Mouse (Mus musculus) natural killer cell, adult 2 months (primary cell): Measurements from ENCODE around the gene Aqp9.

Source experiments
- DNase-seq, 2 experiments: peaks; one replicate each; pipeline ENCODE4 v3.0.0; 2022; ENCODE audit warnings: low spot score in 2 of 2

Gene Aqp9

DNA sequence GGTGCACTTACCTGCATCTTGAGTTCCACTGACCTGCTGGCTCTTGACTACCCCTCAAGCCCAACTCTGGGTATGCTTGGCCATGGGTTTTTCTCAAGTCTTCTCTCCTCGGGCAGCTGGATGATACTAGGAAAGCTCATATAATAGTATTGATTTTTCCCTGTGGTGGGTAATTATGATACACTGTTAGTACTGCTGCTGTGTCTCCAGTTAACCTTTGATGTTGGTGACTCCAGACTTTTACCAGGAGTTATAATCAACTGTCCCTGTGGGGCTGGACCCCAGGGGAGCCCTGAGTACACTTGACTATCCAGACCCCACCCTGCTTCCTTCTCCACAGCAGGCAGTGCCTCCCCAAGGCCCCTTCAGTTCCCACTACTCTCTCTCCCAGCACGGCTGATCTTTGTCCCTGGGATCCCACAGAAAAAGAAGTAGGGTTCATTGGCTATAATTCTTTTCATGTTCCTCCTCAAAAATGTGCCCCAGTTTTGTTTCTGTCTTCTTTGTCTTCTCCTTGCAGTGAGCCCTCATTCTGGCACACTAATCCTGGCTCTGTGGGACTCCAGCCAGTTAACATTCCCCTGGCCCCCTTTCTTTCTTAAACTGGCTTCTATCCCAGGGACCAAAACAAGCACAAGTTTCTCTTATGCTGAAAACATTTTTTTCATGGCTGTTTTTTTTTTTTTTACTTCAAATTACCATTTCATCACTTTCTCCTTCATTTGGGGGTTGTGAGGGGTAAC lies 838 bp downstream of the Aqp9 start:
- DNase-seq: no peak

DNA sequence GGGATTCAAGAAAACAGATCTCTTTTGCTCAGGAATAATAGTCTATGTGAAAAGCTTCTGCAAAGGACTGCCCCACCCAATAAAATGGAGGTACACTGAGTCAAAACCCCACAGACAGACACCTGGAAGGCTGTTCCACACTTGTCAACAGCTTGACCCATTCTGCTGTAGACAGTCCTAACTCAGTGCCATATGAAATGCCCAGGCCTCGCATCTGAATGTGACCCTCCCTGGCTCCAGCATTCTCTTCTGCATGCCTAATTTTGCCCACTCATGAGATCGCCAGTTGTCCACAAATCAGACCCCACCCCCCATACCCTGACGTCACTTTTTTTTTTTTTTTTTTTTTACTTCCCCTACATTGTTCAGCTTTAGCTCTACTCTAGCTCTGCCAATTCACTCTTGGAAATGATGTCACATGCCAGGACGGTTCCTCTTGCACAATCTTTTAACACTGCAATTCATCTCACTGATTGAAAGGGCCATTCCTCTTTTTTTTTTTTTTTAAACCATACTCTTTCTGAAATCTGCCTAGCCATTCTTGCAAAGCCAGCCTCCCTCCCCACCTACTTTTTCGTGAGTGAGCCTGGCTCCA lies 1.5 kb downstream of the Aqp9 start:
- no peak for DNase-seq

DNA sequence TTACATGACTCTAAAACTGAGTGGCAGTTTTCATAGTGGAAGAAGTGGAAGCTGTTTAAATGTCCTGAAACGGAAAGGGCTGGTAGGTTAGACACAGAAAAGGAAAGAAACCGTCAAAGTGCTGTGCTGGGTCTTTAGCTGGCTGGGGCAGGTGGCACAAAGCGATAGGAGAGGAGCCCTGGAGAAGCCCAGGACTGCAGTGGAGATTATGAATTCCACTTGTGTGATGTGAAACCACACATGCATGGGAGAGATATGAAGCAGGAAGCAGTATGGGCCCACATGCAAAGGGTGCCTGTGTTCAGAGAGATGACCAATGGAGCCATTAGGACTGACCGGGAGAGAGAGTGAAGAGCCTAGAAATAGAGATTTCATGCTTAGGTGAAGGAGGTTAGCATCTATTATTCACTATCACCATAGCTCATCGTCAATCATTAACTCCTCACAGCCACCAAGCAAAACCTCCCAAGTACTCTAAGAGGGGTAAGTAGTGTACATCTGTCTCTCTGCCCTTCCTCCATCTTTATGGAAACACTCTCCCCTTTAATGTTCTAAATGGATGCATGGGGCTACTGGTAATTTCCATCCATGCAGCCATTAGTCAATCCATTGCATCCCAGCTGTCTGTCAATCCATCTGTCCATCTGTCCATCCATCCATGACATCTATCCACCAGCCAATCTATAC lies 2.3 kb downstream of the Aqp9 start:
- DNase-seq: no peak

DNA sequence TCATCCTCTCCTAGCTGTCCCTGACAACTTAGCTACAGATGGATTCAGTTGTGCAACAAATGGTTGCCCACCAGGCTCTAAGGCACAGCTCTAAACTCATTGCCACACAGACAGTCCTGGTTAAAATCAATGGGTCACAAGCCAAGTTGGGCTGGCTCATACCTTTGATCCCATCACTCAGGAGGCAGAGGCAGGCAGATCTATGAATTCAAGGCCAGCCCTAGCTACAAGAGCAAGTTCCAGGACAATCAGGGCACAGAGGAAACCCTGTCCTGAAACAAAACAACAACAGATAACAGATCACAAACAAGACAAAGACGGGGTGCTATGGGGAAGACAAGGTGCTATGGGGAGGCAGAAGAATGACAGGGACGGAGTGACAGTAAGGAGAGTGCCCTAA lies 3.0 kb downstream of the Aqp9 start:
- no peak for DNase-seq

DNA sequence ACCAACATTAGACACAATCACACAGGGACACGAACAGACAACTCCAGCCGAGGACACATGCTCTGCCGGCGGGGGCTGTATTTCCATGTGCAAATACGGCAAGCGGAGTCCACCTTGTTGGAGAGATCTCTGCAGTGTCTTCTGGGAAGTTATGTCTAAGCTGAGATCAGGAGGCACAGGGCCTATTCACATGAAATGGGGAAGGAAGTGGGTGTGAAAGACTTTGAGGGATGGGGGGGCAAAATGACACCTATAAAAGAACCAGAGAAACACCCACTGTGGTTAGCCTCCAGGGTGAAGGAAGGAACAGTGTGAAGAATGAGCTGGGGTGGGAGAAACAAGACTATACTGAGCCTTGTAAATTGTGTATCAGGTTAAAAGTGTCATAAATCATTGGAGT lies 3.4 kb downstream of the Aqp9 start:
- DNase-seq: peak; percentile 31 to 37

DNA sequence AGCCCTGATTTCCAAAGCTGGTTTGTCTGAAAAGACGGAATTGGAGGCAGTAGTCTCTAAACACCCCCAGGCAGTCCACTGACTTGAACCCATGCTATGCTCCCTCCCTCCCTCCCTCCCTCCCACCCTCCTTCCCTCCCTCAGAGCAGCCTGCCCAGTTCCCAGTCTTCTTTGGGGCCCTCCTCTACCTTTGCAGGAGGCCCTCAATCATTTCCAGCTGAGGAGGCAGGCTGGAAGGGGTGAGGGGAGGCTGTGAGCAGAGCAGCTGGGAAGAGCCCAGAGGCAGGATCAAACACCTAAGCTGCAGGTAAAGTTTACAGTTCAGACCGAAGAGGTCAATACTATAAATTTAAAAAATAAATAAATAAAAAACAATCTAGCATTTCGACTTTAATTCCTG lies 4.1 kb downstream of the Aqp9 start:
- no peak for DNase-seq

DNA sequence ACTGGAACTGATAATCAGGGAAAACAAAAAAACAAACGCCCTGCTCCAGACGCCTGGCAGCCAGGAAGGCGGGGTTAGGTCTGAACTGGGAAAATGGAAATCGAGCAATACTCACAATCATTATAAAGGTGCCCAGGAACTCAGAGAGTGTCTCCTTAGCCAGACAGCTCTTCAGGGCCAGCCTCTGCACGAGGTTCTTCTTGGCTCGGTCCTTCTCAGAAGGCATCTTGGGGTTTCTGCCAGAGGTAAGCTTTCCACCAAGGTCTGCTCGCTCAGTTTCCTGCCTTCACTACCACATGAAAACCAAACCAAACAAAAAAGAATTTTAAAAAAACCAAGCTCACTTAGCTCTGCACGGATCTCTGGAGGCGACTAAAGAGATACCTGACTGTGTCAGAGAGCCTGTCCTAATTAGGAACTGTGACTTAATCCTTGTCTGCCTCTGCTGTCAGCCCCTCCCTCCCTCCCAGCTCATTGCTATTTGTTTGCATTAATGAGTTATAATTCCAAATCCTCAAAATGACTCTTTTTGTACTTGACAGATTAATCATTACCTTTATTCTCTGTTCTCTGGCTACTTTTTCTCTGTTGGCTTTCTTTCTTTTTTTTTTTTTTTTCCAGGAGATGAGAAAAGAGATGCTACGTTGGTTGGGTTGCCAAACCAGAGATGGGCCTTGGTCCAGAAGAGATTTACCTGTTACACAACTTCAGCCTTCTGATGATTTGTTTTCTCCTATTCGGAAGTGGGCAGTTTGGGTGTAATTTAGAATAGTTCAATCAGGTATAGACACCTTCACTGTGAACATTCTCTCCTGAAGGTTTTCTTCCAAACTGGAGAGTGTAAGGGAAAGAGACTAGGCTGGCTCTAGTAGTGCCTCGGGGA lies 5.4 kb downstream of the Aqp9 start:
- no peak for DNase-seq

DNA sequence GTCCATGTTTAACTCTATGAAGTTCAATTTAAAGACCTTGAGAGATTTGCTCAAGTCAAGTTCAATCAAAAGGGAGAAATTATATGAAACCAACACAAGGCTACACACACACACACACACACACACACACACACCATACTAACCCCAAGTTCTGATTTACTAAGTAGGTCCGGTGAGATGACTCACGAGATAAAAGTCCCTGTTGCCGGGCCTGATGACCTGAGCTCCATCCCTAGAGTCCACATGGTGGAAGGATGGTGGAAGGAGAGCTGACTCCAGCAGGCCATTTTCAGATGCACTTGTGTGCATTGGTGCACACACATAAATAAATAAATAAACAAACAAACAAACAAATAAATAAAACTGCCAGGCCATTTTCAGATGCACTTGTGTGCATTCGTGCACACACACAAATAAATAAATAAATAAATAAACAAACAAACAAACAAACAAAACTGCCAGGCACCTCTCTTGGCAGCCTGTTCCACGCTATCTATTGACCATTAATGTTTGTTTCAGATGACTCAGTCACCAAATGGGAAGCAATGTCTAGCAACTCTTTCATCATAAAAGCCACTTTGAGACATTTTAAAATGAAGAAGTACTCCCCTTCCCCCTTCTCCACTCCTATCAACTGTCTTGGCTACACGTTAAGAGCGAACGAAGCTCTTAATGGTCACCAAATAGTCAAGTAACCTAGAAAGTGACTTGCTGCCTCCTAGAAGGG lies 6.2 kb downstream of the Aqp9 start:
- no peak for DNase-seq

DNA sequence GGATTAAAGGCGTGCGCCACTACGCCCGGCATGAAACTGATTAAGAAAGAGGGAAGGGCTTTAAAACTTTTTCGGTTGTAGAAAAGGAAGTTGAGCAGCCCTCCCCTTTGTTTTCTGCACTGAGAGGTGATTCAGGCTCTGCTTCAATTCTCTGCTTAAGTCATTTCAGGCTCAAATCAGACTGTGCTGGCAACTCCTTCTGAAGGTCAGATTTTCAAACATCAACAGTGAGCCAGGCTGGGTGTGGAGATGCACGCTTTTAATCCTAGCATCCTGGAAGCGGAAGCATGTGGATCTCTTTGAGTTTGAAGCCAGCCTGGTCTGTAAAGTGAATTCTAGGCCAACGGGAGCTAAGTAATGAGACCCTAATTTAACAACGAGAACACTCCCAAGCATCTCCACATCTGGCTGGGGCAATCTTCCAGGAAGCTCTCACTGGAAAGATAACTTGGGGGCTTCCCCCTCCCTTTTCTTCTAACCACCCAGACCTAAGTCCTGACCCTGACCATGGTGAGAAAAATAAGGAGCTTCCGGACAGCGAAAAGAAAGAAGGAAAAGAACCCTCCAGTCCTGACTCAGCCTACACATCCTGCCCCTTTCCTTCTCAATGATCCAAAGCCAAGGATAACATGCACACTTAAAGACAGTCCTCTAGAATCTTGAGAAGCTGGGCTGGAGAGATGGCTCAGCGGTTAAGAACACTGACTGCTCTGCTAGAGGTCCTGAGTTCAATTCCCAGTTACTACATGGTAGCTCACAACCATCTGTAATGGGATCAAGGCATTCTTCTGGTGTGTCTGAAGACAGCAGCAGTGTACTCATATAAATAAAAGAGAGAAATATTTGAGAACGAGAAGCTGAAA lies 7.4 kb downstream of the Aqp9 start:
- DNase-seq: no peak

DNA sequence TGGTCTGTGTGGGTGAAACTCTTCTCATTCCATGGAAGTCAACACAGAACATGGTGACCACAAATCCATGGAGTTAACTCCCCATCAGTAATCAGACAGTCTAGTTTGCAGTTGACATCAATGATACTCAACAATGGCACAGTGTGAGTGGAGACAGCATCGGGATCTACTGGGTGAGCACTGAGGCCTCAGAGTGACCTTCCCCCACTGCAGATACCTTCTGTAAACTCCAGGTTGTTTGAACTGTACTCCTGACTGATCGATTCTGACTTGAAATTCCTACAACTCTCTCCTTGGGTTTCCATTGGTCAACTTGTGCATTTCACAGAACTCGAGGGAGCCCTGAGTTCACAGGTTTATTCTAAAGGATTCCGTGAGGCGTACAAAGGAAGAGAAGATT lies 8.8 kb downstream of the Aqp9 start:
- no peak for DNase-seq

DNA sequence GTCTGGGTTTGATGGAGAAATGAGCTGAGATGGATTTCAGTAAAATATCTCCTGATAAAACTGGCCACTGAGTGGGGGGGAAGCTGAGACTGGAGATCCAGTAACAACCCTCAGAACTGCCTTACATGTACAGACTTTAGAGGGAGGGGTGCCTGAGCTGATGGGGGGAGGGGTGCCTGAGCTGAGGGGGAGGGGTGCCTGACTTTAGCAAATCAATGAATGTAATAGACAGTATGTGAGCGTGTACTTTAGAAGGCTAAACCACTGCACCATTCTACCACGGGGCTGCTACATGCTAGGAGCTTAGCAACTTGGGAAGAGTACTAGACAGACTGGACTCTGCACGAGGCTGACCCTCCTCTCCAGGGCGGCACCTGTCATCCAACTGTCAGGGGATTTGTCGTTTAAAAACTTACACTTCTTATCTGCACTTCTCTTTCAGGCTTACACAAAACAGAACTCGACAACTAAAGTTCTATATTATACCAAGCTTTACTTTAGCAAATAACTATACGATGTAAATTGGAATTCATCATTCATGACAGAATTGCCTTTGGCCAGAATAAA lies 9.3 kb downstream of the Aqp9 start:
- DNase-seq: no peak

DNA sequence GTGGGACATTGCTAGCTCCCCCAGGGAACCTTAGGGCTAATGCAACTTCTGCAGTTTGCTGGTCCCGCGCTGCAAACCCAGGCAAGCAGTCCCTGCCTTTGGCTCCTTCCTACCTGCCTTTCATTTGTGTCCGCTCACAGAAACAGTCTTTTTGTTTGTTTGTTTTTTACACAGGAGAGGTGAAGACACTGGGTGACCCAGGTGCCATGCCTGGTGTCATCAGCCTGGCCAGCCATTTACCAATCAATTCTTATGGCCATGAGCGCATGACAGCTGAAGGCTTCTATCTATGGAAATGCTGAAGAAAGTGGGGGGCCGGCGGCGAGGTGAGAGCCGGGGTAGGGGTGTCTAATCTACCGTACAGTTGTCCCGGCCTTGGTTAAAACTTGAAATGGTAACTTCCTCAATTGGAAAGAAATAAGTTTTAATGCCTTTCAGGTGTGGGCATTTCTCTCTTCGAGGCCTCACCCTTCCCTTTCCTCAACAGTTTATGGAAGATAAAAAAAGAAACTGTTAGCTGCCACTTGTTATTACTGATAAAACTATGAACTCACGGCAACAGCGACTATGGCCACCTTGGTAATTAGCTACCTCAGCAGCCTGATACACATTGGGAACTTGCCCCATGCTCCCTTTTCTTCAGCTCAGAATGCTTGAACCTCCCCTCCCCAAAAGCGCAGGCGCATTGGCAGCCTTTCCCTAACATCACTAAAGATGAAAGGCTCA lies 10.4 kb downstream of the Aqp9 start:
- DNase-seq: no peak

DNA sequence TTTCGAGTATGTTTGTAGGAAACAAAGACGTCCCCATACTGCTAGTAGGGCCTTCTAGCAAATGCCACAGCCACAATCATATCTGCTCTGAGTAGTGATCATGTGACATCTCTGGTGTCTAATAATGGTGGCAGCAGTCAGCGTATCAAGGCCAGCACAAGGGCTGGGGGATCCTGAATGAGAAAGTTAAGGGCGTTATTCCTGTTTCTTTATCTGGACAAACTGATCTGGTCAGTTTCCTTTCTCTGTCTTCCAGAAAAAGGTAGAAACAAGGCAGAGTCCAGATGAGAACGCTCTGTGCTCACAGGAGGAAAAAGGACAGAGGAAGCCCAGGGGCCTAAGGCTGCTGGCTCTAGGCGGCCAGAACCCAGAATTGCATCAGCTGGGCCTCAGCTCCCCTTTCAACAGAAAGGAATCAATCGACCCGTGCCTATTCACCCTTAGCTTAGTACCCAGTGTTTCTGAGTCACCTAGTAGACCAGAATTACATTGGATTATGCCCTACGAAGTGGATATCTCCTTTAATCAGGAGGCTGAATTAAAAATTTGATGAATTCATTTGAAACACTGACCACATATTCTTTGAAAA lies 11.9 kb downstream of the Aqp9 start:
- DNase-seq: no peak

DNA sequence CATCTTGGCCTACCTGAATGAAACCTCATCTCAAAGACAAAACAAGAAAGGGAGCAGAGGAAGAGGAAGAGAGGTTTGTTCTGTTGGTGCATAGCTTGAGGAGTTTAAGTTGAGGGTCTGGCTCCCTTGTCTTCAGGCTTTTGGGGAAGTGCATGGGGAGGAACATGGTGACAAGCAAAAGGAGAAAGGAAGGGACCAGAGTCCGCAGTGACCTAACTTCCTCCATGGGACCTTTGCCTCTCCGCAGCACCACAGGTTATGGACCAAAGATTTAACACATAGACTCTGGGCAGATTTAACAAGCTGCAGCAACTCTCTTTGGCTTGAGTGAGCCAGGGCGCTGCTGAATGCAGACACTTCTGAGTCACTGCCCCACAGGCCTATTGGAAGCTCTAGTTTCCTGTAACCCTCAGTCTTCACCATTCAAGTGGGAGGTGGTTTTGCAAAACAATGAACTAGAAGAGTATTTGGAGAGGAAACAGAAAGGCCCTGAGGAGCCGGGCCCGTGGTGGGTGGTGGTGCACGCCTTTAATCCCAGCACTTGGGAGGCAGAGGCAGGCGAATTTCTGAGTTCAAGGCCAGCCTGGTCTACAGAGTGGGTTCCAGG lies 13.0 kb downstream of the Aqp9 start:
- no peak for DNase-seq

DNA sequence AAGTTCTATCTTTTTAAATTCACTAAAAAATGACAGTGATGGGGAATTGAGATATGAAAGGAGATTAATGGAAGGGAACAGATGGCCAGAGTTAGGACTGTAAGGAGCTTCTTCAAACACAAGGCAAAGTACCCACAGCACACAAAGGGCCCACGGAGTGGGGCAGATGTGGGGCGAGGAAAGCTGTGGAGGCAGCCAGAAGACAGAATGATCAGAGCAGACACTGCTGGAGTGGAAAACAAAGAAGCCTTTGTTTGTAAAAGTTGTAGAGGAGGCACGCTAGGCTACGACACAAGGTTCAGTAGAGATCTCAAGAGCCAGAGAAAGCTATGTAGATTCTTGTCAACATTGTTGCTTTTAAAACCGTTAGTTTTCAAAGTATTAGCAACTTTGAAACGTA lies 17.1 kb downstream of the Aqp9 start:
- DNase-seq: no peak

DNA sequence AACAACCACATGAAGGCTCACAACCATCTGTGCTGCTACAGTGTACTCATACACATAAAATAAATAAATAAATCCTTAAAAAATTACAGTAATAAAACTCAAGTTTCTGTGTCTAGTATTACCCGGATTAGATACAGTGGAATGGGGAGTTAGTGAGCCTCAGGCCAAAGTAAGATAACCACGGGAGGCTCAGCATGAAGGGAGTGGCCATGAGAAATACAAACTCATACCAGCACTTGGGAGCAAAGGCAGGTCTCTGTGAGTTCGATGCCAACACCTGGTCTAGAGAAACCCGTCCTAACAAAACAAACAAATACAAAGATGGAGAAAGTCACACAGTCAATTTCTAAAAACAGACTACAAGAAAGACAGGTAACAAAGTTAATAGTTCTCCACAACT lies 18.3 kb downstream of the Aqp9 start:
- DNase-seq: no peak

DNA sequence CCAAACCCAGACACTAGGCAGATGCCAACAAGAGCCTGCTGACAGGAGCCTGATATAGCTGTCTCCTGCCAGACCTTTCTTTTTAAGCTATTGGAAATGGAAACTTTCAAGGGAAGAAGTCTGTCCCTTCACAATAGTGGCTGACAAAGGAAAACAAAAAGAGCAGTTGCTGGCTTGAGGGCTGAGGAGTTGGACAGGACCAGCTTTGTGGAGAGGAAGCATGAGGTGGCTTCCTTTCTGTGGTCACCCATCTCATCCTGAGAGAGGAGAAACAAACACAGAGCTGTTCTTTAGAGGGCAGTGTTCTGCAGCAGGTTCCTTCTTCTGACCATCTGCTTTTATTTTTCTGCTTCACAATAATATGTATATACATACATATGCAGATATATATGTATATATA lies 19.6 kb downstream of the Aqp9 start:
- DNase-seq: no peak

DNA sequence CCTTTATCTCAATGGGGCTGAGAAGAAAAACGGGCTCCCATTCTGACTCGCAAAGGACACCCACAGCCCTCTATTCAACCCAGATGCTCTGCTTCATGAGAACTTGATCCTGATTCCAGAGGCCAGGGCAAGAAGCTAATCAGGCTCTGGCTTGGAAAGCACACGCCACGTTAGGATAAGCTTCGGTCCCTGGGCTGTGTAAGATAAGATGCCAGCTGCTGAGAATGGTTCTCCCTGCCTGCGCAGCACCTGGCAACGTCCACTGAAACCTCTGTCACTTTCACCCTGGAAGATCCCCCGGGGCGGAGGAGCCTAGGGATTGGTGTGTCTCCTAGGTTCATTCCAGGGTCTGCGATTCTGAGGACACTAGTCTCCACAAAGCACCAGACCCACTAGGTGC lies 22.3 kb downstream of the Aqp9 start:
- DNase-seq: no peak

DNA sequence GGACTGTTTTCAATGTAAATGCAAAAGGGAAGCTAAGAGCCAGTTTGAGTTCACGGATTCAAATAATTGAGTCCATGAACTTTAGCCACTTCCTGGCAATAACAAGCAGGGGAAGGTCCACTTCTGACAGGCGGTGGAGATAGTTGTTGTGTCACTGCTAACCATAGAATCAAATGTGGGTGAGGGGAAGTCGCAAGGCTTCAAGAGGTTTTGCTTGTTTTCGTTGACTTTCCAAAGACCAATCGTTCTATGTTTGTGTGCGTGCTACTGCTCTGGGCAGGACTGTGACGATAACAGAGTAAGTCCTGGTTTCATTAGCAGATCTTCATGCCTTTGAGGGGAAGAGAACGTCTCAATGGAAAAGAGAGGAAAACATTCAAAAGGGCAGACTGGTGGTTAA lies 28.3 kb downstream of the Aqp9 start:
- no peak for DNase-seq
